Mouse (Mus musculus) layer of hippocampus, postnatal 36 days (tissue): ENCODE measurements at regions not wholly inside any gene's neighbourhood (a gene's known extent, or its start where the extent isn't known, plus 50 kb on each side); places are given as distances from the start of the nearest gene placed in this dataset.
A peak's percentile ranks its signal among the peaks of the same experiment; 100 is the strongest.

ENCODE experiments used
- DNase-seq, 2 experiments: peaks; one replicate each; pipeline ENCODE4 v3.0.0; 2022

DNA sequence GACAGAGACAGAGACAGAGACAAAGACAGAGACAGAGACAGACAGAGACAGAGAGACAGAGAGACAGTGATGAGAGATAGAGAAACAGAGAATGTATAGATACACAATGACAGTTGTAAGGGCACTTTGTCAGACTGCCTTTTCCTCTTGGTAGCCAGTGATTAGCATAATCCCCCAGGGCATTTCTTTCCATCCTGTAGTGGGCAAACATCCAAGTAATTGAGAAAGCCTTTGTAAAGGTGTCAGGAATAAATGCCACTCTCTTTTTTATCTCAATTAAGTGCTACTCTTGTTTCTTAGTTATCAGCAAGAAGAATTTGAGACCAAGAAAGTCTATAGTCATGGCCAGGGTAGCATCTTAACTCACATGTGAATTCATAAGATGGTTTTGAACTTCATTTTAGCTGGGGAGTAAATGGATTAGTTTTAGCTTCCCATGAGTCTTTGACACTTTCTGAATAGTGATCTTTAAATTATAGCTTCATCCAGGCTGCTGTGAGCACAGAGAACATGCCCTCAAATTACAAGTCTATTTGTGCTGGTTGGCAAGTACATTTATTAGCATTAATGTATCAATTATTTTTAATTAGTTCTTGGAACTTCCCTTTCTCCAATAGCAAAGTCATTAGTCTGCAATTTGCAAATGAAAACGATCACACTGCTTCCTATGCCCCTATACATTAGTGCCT is 1215.9 kb downstream of the Gm9008 start:
- DNase-seq = no peak

DNA sequence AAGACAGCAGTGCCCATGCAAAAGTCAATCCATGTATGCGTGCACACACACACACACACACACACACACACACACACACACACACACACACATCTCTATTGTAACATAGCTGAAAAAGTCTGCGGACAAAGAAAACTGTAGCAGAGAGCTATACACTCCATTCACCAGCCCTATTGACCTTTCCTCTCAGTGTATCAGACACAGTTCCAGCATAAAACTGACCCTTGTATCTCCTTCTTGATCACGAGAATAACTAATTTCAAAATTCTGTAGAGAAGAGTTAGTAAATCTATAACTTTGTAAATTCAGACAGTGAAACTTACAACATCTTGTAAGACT is 1243.5 kb downstream of the Gm9008 start:
- DNase-seq = no peak

DNA sequence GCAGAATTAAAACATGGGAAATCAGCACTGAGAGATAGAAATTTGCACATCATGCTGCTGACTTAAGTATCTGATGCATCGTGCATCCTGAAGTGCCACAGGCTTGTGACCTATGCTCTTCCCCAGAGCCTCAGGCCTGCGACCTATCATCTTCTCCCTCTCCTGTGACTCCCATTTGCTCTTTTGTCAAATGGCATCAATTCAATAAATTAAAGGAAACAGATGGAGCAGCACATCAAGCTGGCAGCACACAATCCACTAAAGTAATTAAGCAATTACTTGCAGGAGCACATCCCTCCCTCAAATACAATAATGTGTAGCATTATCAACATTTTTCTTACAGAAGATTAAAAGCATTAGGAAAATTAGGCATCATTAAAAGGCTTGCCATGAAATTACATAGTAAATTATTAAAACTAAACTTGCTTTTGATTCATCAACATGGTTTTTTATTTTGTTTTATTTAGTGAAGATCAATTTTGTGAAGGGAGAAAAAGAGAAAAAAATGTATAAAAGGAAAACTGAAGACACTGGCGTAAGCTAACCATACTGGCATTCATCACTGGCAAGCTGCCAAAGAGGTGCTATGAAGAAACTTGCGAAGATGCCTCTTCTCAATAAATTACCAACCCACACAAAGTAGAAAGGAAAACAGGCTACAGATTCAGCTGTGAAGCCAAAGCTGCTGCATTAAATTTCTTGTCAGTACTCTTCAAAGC is 1244.1 kb downstream of the Gm9008 start:
- DNase-seq = peak in 1 of 2 experiments; percentile 2

DNA sequence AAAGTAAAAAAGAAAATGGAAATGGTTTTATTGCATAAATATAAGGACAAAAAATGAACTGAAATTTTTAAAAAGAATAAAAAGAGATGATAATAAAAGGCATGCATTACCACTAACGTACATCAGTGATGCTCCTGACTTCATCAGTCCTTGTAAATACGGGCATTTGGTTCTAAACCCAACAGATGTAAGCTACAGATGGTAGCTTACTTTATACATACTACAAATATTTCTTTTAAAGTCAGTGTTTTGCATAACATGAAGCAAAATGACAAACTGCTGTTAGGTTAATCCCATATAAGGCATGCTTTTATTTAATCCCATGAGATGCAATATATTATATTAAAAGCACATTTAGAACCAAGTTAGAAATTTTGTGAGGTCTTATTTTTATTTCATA is 1282.1 kb downstream of the Gm9008 start:
- no peak for DNase-seq

DNA sequence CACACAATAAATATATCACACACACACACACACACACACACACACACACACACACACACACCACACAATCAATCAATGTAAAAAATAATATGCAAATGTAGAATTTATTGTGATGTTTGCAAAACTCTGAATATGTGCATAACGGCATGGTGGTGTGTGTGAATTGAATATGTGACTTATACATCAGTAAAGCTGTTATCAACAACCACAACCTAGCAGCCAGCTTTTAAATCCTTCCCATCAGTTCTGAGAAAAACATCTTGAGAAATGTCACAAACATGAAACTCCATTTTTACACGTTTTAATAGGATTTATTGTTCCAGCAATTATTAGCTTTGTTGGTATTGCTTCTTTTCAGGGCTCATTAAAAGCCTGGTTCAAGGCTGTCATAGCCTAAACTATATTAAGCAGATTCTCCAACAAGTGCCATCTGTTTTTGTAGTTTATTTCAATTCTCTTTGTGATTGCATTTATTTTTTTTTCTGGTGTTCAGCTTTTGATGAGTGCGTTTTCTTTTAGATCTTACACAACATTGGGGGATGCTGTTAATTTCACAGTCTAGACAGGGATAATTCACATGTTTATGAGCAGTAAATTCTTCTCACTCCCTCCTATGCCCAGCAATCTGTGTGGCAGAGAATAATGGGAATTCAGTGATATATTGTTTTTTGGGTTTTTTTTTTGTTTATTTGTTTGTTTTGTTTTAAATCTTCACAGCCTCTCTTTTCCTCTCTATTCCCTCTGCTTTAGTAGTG is 1284.7 kb downstream of the Gm9008 start:
- no peak for DNase-seq
